Mouse (Mus musculus) layer of hippocampus, adult 8-10 months (tissue): ENCODE results near the gene Aqp5. TPM values are rescaled to one million over a fixed set of nuclear protein-coding genes. Genes with fewer than 3 reads are reported as not detected.
A peak's percentile ranks its signal among the peaks of the same experiment; 100 is the strongest.

Experiments used
- DNase-seq, 2 experiments: peaks; one replicate each; pipeline ENCODE4 v3.0.0; 2022; ENCODE audit warnings: low spot score in 2 of 2
- total RNA-seq, 4 experiments: library from RNA; stranded (reverse); gene quantifications; 2 replicates each; pipeline ENCODE4 v1.2.4; 2022

Gene Aqp5
- not detected for total RNA-seq

DNA sequence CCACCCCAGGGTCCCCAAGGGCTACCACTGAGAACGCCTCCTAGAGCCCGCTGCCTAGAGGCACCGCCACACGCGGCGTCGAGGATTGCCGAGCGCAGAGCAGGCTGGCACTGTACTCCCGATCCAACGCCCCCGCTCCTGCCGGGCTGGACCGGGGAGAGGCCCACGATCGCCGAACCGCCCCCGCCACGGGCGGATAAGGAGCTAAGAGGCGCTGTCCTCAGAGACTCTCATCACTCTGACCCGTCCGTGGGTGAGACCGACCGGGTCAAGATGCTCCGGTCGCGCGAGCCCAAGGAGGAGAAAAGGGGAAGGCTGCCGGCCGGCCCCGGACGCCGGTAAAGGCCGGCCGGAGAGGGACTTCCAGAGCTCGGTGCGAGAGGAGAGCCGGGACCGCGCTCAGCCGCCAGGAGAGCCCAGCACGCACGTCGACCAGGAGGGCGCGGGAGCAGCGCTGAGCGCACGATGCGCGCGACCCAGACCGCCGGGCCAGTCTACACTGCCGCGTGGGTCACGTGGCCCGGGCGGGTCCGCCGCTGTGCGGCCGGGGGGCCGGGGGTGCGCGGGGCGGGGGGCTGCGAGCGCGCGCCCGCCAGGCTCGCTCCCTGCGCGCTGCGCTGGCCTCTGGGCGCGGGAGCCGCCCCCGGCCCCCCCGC, at the start of gene Aqp5:
Gene Aqp5, plus strand, starts transcription at position 354 of the 656 bp plus-strand sequence.
- no peak for DNase-seq

DNA sequence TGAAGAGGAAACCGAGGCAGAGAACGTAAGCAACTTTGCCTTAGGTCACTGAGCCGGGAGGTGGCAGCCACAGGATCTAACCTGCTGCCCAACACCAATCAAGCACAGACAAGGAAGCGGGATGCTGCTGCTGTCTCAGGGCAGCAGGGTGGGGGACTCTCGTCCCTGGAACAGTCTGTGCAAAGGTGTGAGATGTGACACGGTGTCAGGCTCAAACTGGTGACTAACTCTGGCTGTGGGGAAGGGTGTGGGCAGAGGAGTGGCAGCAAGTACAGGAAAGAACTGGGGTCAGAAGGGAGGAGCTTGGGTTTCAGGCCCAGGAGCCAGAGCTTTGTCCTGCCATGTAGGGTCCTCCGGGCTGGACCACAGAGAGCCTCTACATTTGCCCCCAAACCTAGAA, 46.5 kb upstream of the Aqp5 start:
- no peak for DNase-seq

DNA sequence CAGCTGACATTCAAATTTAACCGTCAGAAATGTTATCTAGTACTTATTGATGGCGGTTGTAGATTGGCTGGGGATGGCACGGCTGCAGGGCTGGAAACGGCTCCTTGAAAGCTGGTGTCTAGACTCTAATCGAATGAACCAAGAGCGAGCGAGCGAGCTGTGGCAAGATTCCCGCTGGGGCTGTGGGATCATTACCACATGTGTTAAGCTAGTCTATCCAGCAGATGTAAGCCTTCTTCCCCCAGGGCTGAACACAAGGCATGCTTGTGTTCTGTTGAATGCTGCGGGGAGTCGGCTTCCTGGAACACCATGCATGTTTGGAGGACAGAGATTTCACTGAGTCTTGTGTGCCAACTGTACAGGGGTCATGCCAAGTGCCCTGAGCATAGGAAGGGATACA, 44.0 kb upstream of the Aqp5 start:
- DNase-seq = no peak

GRCm38 (mm10) chr15:99547732-99548131, 42.9 kb upstream of the Aqp5 start:
- DNase-seq = no peak

GRCm38 (mm10) chr15:99549901-99550300, 40.7 kb upstream of the Aqp5 start:
- DNase-seq = no peak

- DNase-seq = no peak
Observed at GRCm38 (mm10) chr15:99553767-99554166, 36.8 kb upstream of the Aqp5 start.

DNA sequence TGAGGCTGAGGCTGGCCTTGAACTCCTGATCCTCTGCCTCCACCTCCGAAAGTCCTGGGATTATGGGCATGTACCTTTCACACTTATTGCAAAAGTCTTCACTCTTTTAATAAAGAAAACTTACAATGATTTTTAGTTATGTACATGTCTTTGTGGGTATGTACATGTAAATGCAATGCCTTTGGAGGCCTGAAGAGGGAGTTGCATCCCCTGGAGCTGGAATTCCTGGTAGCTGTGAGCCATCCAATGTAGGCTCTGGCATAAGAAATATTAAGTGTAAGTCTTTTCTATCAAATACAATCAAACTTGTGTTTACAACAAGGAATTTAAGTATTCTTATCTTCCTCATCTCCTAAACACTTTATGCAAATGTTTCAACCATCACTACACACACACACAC, 31.6 kb upstream of the Aqp5 start:
- no peak for DNase-seq

DNA sequence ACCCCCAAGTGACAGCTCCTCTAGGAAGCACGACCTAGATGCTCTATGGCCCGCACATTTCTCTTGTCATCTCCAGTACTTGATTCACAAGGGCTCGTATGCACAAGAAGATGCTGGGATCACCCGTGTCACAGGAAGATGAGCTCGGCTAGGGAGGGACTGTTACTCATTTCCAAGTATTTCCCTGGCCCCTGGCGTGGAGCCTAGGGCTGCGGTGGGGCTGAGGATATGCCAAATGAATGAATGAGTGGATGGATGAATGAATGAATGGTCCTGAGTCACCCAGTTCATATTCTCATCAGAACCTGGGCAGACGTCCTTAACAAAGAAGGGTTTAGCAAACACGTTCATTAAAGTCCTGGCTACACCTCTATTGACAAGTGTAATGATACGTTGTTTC, 30.3 kb upstream of the Aqp5 start:
- no peak for DNase-seq

- DNase-seq = no peak
Observed at GRCm38 (mm10) chr15:99567371-99567770, 23.2 kb upstream of the Aqp5 start.

- no peak for DNase-seq
Observed at GRCm38 (mm10) chr15:99568682-99569081, 21.9 kb upstream of the Aqp5 start.

- peak in 1 of 2 experiments; percentile 24 for DNase-seq
Observed at GRCm38 (mm10) chr15:99569123-99569522, 21.5 kb upstream of the Aqp5 start.

- no peak for DNase-seq
Observed at GRCm38 (mm10) chr15:99578802-99579485, 11.6 kb upstream of the Aqp5 start, which contains the start of gene Aqp2. Aqp2 (plus strand) TSS chr15:99579055.

GRCm38 (mm10) chr15:99583463-99584344, 6.9 kb upstream of the Aqp5 start:
- no peak for DNase-seq

DNA sequence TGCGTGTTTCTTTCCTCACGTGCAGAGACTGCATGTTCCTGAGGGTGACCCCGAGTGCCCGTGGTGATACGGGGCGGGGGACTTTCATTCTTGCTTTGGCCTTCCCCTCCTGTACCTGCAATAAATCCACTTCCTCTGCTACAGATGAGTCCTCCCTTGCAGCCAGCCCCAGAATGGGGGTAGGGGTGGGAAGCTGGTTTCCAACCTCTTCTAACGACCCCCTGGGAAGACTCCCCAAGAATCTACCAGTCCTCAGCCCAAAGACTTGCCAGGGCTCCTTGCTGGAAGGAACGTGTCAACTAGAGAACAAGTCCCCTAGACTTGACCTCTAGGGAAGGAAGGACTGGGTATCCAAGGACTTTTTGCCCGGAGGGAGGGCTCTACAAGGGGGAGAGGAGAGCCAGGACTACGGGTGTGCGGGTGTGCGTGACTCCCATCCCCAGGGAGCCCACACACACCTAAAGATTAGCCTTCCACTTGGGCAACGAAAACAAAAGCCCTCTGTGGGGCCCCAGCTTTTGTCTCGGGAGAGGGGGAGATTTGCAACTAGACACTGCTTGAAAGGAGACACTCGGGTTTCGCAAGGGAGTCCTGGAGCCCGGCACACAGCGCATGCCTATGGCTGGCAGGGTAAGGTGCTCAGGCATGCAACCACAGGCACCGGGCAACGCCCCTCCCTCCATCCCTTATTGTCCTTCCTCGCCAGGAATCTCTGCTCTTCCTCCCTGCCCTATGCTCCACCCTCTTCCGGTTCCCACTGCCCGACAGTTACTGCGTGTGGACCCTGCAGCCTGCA, 6.0 kb upstream of the Aqp5 start:
- no peak for DNase-seq

GRCm38 (mm10) chr15:99585741-99586140, 4.8 kb upstream of the Aqp5 start:
- DNase-seq = no peak

DNA sequence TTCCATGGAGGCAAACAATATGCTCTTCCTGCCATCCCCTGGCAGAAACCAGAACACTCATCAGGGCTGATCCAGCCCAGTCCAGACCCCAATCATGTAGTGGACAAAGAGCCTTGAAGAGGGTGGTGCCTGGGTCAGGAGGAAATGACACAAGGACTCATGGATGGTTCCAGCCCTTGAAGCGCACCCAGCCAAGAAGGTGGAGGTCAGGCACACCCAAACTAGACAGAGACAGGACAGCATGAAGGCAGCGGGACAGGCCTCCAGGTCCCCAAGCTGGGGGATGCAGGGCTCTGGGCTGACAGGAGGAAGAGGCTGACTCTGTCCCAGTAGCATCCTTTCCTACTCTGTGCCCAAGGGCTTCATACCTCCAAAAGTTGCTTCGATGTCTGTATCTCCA, 4.1 kb upstream of the Aqp5 start:
- no peak for DNase-seq

- no peak for DNase-seq
Observed at GRCm38 (mm10) chr15:99589237-99589636, 1.3 kb upstream of the Aqp5 start.

DNA sequence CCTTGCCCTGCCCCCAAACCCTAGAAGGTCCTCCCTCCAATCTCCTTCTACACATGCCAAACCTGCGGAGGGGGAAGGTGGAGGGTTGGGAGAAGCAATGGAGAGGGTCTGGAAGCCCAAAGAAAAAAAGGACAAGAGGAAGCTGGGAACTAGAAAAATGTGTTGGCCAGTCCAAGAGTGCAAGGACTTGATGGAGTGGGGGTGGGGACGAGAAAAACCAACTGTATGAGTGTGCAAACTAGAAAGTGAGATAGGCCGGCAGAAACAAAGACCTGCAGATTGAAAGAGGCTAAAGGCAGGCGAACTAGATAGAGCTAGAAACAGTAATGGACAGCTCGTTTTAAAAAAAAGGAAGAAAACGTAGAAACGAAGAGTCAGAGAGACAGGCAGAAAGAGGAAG, 878 bp upstream of the Aqp5 start:
- DNase-seq = no peak

- DNase-seq = no peak
Observed at GRCm38 (mm10) chr15:99592177-99592576, 1.6 kb downstream of the Aqp5 start.

- no peak for DNase-seq
Observed at GRCm38 (mm10) chr15:99592877-99593276, 2.3 kb downstream of the Aqp5 start.

GRCm38 (mm10) chr15:99594951-99595350, 4.4 kb downstream of the Aqp5 start:
- DNase-seq = no peak
